Mouse (Mus musculus): ENCODE measurements around the gene Hmgcs1. TPM values are rescaled to one million over a fixed set of nuclear protein-coding genes. Genes with fewer than 3 reads are reported as not detected.
"Not testable (repeated sequence)": the region's sequence is repeated elsewhere in the genome, so short reads cannot be mapped to it uniquely, and the experiment has no call there.

Hmgcs1 gene
- total RNA-seq, 2 experiments from 2014 or later, result 219 to 270 TPM

DNA sequence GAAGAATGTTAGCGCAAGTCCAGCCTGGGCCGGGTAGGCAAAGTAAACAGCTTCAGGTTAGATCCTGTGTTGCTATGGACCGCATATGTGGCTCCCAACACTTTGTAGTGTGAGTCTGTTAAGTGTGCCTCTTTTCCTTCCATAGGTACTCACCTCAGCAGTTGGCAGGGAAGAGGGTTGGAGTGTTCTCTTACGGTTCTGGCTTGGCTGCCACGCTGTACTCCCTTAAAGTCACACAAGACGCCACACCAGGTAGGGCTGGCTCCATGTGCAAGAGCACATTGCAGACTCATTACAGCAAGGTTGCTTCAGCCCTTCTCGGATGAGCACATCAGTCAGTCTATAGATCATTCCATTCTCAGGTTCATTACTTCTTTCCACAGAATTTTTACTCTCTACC, 14.1 kb downstream of the Hmgcs1 start:
- no peak for DNase-seq

DNA sequence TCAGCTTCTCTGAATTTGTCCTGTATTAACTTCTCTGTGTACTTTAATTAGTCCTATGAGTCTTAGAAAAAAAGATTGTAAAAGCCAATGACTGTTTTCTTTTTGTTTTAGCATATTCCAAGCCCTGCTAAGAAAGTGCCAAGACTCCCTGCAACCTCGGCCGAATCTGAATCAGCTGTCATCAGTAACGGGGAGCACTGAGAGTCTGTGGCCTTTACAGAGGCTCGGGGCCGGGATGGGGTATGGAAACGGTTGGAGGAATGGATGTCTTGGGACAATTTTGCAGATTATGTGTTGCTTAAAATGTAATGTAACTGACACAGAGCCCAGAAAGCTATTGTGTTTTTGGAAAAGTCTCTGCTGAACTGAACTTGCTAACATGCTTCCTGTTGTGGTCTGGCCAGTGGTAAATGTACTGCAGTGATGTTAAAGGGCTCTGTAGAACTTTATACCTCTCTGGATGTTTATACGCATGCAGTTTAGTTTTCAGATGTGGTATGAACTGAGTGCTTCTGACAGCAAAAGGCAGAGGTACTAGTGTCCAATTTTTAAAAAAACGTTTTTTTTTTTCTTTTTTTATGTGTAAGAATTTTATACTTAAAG, 16.2 kb downstream of the Hmgcs1 start:
- not testable (repeated sequence) for DNase-seq

DNA sequence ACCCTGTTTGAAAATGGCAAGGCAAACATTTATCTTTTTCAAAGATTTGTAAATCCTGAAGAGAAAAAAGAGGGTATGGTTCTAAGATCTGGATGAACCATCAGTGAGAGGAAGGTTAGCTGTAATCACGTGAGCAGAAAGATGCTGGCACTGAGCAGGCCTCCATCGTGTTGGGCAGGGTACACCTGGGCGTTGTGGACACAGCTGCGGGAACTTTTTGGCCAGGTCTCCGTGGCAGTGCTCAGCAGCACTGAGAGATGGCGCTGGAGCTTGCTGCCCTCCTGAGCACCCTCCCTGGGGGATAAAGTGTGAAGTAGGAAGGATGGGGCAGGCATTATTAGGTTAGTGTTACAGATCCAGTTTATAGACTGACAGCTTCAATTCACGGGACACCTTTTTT, 16.8 kb downstream of the Hmgcs1 start:
- DNase-seq, result no peak

DNA sequence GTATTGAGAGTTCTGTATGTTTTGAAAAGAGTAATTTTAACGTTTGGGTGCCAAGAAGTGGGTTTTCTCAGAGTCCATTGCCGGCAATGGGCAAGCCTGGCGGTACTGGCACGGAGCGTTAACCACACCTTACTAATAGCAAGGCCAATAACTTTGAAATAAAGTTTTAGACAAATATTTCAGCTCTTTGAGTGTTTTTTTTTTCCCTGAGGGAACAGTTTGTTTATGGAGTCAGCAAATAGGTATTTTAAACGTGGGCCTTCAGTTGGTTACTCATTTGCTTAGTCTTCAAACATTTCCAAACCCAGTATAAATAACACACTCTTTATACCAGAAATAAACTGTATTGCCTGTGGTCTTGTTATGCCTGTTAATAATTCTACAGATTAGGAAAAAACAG, 17.7 kb downstream of the Hmgcs1 start:
- DNase-seq, result no peak

DNA sequence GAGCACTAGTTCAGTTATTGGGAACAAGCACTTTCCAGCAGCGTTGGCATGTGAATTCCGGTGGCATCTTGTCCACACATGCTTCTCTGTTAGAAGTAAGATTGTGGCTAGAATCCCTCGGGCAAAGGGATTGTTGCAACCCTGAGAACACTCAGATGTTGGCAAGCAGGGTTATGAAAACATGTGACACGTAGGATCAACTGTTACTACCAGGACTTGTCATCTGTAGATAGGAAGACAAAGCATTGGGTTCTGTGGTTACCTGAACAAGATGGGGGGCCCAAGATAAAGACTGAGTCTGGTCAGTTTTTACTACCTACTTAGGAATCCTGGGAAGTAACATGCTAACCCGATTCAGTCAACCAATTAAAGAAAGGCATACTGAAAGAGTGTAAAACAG, 18.8 kb downstream of the Hmgcs1 start:
- peak; percentile 47 for DNase-seq

DNA sequence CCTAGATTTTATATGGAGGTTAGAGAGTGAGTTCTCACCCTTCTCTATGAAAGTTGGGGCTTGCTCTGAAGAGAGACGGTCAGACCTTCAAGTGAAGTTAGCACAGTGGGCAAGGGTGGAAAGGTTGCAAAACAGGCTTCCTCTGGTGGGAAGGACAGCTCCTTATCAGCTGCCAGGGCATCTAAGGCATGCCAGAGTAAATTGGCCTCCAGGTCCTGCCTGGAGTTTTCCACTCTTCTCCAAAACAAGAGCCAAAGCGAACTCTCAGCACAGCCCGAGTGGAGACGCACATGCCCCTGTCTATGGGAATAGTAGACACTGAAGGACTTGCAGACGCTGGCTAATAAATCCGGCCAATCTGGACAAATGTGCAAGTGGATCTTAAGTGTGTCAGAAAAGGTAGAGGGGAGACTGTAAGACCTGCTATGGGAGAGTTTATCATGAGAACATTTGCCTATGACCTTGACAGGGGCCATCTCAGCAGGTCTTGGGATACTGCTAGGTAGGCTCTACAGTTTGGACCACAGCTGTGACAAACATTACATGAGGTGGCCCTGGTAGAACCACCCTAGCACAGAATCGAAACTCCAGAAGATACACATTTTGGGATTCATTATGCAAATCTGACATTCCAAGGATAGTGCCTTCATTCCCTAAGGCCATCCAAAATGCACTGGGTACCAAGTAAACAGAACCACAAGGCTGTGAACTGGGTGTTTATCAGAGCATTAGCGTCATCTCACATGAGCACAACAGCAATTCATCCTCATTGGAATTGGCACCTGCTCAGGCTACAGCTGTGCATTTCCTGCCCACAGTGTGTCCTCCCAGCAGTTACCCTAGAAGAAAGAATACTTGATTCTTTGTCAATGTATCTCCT, 19.4 kb downstream of the Hmgcs1 start:
- DNase-seq, result peak; percentile 64

DNA sequence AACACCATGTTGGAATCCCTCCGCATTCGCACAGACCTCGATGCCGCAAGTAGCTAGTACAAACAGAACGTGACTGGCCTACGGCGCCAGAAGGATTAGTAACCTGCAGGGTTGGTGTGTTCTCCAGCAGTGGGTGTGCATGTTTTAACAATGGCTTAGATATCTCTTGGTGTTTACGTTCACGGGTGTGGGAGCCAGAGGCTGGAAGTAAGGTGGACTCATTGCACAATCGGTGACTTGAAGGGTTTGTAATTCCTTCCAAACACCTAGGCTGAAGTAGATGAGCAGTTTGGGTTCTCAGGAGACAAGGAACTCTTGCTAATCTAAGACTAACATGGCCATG, 20.1 kb downstream of the Hmgcs1 start:
- DNase-seq, result no peak

DNA sequence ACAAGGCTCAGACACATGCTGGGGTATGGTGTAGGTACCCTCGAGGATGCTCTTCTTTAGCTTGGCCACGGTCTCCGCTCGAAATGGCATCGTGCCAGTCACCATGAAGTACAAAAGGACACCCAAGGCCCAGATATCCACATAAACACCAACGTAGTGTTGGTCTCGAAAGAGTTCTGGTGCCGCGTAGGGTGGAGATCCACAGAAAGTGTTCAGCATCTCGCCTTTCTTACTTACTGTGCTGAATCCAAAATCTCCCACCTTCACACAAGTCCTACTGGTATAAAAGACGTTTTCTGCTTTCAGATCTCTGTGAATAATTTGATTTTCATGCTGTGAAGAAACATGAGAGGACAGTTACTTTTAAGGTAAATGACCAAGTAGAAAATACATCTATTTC, 22.3 kb downstream of the Hmgcs1 start:
- DNase-seq, result no peak

DNA sequence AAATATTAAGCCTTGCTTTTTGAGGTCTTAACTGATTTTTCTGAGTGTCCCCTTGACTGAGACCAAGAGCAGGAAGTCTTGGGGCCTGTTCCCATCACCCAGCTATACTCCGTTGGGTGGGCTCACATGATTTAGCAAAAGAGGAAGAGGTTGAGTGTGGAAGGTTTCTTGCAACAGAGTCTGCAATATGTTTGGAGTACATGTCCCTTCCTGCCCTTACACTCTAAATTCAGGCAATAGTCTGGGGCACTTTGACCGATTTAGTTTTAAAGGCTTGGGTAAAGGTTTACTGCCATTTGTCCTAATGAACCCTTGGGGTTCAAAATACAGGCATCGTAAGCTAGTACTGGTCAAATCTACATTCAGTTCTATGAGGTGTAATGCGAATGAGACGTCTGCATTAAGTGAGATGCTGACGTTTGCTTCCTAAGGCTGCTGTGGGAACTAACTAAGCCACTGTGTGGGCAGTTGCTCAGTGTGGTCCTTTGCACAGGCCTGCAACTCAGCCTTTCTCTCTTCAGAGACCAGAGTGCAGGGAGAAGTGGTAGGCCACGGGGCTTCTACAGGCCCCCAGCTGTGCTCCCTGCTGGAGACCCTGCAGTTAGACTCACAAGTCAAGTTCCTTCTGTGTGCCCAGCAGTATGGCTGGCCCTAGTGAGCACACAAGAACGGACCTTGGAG, 23.1 kb downstream of the Hmgcs1 start:
- DNase-seq, result no peak

DNA sequence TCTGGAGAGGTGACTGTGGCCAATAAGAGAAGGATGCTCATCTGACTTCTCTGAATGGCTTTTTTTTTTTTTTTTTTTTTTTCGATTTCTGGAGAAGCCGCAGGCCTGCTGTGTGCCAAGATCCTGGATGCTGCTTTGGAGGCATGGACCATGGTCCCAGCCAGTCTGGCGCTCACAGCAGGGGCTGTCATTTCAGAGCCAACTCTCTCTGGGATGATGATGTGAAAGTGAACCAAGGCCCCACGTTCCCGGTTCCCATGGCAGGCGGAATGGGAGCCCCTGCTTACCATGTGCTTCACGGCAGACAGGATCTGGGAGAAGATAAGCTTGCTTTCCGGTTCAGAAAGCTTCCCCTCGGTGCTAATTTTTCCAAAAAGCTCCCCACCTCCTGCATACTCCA, 23.6 kb downstream of the Hmgcs1 start:
- no peak for DNase-seq

DNA sequence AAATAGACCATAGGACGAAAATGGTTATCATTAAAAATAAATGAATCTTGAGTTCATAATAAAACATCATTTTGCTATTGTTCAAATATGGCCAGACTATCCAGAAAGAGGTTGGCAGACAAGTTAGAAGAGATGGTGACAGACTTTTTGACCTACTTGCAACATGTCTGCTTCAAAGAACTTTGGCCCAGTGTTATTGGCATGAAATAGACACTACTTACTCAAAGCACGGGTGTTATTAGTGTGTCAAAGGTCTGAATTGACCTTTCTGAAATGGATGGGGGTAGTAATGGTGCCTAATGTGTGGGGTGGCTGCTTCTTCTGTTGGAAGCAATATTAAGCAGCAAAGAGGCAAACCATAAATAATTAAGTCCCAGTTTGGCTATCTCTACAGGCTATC, 25.9 kb downstream of the Hmgcs1 start:
- DNase-seq, result no peak

DNA sequence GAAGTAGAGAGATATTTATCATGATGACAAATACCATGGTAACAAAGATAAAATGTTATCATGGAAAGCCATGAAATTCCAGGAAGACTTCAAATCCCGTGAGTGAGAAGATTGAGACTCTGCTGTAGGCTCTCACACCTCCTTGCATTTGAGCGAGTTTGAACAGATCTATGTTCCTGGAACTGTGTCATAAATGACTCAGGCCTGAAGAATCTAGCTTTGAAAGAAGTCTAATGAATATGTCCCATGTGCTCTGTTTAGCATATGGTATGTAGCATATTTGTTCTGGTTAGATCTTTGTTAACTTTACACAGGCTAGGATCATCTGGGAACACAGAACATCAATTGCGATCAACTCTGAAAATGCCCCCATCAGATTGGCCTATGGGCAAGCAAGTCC, 32.3 kb downstream of the Hmgcs1 start:
- DNase-seq, result no peak

DNA sequence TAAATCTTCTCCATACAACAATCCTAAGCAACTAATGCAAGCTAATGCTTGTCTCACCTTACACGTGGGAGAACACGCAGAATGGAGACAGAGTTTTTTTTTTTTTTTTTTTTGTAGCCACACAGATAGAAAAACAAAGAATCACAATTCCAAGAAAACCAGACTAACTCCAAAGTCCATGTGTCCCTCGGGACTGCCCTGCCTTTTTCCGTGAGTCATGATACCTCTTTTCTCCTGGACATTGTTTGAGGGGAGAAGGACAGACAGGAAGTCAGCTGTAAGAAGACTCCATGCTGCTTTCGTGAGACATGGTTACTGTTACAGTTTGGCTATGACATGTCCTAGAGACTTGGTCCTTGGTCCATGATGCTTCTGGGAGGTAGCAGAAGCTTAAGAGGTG, 33.2 kb downstream of the Hmgcs1 start:
- no peak for DNase-seq

DNA sequence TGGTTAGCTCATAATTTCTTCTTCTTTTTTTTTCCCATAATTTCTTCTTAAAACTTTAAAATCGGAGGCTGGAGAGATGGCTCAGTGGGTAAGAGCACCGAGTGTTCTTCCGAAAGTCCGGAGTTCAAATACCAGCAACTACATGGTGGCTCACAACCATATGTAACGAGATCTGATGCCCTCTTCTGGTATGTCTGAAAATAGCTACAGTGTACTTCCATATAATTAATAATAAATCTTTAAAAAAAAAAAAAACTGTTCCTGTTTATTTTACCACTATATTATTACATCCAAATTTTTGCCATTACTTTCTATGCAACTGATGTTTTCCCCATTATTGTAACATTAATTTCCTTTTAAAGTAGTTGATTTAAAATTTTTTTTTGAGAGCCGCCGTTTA, 34.4 kb downstream of the Hmgcs1 start:
- DNase-seq, result no peak

DNA sequence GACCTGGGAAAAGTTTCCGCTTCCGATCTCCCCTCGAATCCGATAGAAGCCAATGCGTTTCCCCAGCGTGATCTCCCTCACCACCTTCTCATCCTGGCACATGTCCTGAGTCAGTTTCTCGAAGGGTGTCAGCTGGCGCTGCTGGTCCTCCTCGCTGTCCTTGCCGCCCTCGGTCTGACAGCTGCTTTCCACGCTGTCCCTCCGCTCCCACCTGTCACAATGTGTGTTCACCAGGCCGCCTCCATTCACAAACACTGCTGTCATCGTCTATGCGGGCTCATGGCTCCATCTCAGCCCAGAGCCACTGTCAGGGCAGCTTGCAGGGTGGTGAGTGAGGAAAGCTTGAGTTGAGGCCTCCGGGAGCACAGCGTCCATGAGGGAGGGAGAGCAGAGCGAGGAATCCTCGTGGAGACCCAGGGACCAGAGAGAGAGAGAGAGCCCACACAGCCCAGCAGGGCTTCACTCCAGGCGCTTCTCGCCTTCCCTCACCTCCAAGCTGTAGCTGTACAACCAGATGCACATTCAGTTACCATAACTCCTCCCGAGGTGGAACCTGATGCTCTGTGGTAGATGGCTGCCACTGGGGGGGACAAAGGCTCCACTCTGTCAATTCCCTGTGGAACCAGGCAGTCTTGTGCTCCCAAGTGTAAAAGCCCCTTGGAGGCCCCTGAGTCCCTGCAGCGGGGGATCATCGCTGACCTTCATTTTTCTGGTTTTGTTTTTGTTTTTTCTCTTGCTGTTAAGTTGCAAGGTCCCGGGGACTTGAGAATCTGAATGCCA, 37.6 kb downstream of the Hmgcs1 start:
- DNase-seq, result no peak

DNA sequence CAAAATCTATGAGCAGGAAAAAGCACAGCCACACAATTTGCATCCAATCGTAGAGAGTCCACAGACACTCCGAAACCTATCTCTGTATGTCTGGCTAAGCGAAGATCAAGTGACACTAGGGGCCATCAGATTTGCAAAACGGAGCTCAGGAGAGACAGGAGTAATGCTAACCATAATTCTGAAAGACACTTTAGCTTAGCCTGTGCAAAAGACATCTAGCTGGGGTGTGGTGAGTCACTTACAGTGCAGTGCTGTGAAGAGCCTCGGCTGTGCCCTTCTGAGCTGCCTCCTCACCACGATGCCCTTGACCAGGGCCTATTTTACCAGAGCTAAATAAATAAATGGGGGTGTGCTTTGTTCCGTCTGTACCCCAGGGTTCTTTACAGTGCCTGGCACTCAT, 39.2 kb downstream of the Hmgcs1 start:
- no peak for DNase-seq

DNA sequence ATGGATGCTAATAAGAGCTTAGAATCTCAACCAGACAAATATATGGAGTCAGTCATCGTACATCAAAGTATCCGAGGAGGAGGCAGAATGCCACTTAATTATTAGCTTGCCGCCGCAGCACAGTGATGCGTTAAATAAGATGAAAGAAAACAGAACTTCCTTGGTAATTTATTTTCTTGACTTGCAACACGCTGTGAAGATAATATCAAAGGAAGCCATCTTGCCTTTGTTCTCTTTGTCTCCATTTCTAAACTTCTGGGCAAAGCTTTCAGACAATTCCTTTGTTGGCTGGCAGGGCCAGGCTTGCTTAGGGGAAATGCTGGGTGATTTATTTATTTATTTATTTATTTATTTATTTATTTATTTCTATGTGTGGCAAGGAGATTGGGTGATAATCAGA, 41.3 kb downstream of the Hmgcs1 start:
- no peak for DNase-seq

DNA sequence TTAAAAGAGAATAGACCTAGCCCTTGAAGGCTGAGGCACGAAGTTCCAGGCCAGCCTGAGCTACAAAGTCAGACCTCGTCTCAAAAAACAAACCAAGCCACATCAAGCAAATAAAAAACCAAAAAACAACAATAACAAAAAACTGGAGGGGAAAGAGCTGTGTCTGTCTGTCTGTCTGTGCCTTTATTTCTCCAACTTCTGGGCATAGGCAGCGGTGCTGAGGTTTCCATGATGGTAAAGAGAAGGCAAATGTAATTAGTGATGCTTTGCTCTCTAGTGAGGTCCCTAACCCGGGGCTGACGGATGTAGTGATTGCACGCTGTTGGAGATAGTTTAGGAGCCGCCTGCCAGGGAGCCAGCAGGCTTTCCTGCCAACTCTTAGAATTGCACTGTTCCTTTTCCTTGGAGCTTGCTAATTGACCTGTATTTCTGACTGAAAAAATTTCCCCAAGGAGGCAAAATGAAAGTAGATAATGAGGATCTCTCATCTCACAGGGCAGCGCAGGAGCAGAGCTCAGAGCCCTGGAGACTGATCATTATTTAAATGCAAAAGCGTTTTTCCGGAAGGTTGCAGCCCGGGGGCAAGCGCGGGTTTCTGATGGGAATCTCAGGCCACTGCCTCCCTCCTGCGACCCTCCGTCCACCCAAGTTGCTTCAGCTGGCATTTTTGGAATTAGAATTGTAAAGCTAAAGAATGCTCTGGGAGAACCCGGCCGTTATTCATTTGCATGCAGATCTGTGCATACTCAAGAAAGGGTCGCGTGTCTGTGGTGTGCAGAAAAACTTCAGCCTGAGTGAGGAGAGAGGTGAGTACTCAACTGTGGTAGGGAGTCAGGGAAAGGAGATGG, 51.4 kb downstream of the Hmgcs1 start:
- DNase-seq, result no peak

DNA sequence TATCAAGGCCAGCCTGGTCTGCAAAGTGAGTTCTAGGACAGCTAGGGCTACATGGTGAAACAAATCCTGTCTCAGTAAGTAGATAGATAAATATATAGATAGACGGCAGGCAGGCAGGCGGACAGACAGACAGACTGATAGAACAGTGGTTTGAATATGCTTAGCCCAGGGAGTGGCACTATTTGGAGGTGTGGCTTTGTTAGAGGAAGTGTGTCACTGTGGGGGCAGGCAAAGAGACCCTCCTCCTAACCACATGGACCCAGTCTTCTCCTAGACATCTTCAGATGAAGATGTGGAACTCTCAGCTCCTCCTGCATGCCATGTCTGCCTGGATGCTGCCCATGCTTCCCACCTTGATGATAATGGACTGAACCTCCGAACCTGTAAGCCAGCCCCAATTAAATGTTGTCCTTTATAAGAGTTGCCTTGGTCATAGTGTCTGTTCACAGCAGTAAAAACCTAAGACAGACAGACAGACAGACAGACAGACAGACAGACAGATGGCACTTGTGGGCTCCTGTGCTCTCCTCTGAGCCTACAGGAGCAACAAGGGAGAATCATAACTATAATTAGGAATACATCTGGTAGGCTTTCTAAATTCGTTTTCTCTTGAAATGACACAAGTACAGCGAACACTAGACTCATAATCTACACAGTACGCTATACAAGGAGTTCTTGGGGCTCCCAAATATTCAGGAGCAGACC, 52.7 kb downstream of the Hmgcs1 start:
- DNase-seq, result no peak

DNA sequence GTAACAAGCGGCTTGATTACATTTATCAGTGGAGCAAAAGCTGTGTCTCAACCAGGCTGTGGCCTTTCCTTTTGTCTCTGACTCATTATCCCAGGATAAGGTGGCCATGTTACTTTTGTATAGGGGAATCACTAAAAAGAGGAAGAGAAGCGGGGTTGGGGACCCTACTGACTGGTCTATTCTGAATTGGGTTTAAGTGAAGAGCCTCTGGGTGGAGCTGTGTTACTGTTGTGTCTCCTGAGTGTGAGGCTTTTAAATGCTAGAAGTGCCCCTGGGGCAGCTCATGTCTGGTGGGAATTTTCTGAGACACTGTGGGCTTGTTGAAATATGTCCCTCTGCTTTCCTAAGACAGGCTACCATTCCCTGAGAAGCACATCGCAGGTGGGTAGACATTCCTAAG, 53.3 kb downstream of the Hmgcs1 start:
- no peak for DNase-seq

DNA sequence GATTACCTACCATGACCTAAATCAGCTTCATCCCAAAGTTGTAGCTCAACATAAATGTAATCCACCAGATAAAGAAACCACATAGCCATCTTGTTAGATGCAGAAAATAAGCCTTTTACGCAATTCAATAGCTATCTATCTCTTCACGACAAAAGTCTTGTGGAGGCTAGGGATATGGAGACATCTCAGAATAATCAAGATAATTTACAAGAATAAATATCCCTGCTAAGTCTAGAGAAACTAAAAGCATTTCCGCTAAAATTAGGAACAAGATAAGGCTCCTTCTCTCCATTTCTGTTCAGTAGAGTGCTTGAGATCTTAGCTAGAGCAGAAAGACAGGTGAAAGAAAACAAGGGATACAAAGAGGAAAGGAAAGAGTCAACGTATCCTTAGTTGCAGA, 56.8 kb downstream of the Hmgcs1 start:
- no peak for DNase-seq
